Mouse (Mus musculus): ENCODE measurements around the gene Ift88. TPM values are rescaled to one million over a fixed set of nuclear protein-coding genes. Genes with fewer than 3 reads are reported as not detected.

Ift88 gene
- polyA plus RNA-seq, 1 experiment = 17.4 TPM

DNA sequence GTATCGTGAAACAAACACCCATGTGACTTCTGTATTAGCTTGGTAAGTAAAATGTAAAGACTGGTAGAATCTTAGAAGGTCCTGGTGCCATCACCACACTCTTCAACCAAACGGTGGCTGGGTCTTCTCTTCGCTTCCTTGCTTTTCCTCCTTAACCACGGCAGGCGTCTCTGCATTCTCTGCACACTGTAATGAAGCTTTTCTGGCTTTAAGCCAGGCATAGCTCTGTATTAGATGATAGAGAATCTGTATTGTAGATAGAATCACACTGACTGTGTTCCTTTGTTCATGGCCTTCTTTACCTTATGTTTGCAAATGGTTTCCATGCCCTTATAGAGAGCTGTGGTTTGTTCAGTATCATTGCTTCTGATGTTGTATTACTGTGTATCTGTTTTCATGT is 39.0 kb downstream of the Ift88 start:
- Histone ChIP-seq H3K27me3 (ENCODE audit: control insufficient read depth, insufficient read depth, low read length, poor library complexity, severe bottlenecking) (no peaks in the 10 kb centered on the region), H3K9me3 (replicated peaks; ENCODE audit: control insufficient read depth, insufficient read depth, low read length, poor library complexity, severe bottlenecking) (no peaks in the 10 kb centered on the region), H3K9ac (ENCODE audit: low read depth, poor library complexity, severe bottlenecking) (no peak overlapping the region), H3K4me1 (ENCODE audit: control insufficient read depth, insufficient read depth, low read length) (no peaks in the 10 kb centered on the region), H3K36me3 (ENCODE audit: control insufficient read depth, insufficient read depth, low read length, poor library complexity, severe bottlenecking) (no peaks in the 10 kb centered on the region), H3K27ac (ENCODE audit: insufficient read depth, low read length) (no peak overlapping the region), H3K4me3 (ENCODE audit: low read depth, low read length) (no peak overlapping the region)
- TF ChIP-seq CTCF (IDR thresholded peaks at IDR 0.05; ENCODE audit: low read depth, low read length) (no peak), POLR2A (IDR thresholded peaks at IDR 0.05; ENCODE audit: insufficient read depth, low read length) (no peak), EP300 (IDR thresholded peaks at IDR 0.05; ENCODE audit: insufficient read depth, low read depth, low read length) (no peak)

- Histone ChIP-seq H3K27ac (ENCODE audit: insufficient read depth, low read length) (no peak overlapping the region), H3K36me3 (ENCODE audit: control insufficient read depth, insufficient read depth, low read length, poor library complexity, severe bottlenecking) (no peaks in the 10 kb centered on the region), H3K4me1 (ENCODE audit: control insufficient read depth, insufficient read depth, low read length) (no peaks in the 10 kb centered on the region), H3K9me3 (replicated peaks; ENCODE audit: control insufficient read depth, insufficient read depth, low read length, poor library complexity, severe bottlenecking) (no peaks in the 10 kb centered on the region), H3K27me3 (ENCODE audit: control insufficient read depth, insufficient read depth, low read length, poor library complexity, severe bottlenecking) (no peaks in the 10 kb centered on the region), H3K9ac (ENCODE audit: low read depth, poor library complexity, severe bottlenecking) (no peak overlapping the region), H3K4me3 (ENCODE audit: low read depth, low read length) (no peak overlapping the region)
- no peak for TF ChIP-seq POLR2A (IDR thresholded peaks at IDR 0.05; ENCODE audit: insufficient read depth, low read length)
- TF ChIP-seq EP300 (IDR thresholded peaks at IDR 0.05; ENCODE audit: insufficient read depth, low read depth, low read length) = no peak
- no peak for TF ChIP-seq CTCF (IDR thresholded peaks at IDR 0.05; ENCODE audit: low read depth, low read length)
These were observed 51.2 kb downstream of the Ift88 start for GRCm38 (mm10) chr14:57475057-57475456.

- TF ChIP-seq POLR2A (IDR thresholded peaks at IDR 0.05; ENCODE audit: insufficient read depth, low read length) (no peak), EP300 (IDR thresholded peaks at IDR 0.05; ENCODE audit: insufficient read depth, low read depth, low read length) (no peak), CTCF (IDR thresholded peaks at IDR 0.05; ENCODE audit: low read depth, low read length) (no peak)
- no peaks in the 10 kb centered on the region for H3K9me3 ChIP-seq (replicated peaks; ENCODE audit: control insufficient read depth, insufficient read depth, low read length, poor library complexity, severe bottlenecking)
- no peaks in the 10 kb centered on the region for H3K36me3 ChIP-seq (ENCODE audit: control insufficient read depth, insufficient read depth, low read length, poor library complexity, severe bottlenecking)
- no peaks in the 10 kb centered on the region for H3K4me1 ChIP-seq (ENCODE audit: control insufficient read depth, insufficient read depth, low read length)
- no peak overlapping the region for H3K27ac ChIP-seq (ENCODE audit: insufficient read depth, low read length)
- H3K27me3 ChIP-seq (ENCODE audit: control insufficient read depth, insufficient read depth, low read length, poor library complexity, severe bottlenecking) = no peaks in the 10 kb centered on the region
- H3K9ac ChIP-seq (ENCODE audit: low read depth, poor library complexity, severe bottlenecking) = no peak overlapping the region
- no peak overlapping the region for H3K4me3 ChIP-seq (ENCODE audit: low read depth, low read length)
These were observed 58.4 kb downstream of the Ift88 start for GRCm38 (mm10) chr14:57482262-57482661.

GRCm38 (mm10) chr14:57484183-57484582 is 60.3 kb downstream of the Ift88 start:
- Histone ChIP-seq H3K4me1 (ENCODE audit: control insufficient read depth, insufficient read depth, low read length) (no peaks in the 10 kb centered on the region), H3K9ac (ENCODE audit: low read depth, poor library complexity, severe bottlenecking) (no peak overlapping the region), H3K9me3 (replicated peaks; ENCODE audit: control insufficient read depth, insufficient read depth, low read length, poor library complexity, severe bottlenecking) (no peaks in the 10 kb centered on the region), H3K36me3 (ENCODE audit: control insufficient read depth, insufficient read depth, low read length, poor library complexity, severe bottlenecking) (no peaks in the 10 kb centered on the region), H3K4me3 (ENCODE audit: low read depth, low read length) (no peak overlapping the region), H3K27ac (ENCODE audit: insufficient read depth, low read length) (no peak overlapping the region), H3K27me3 (ENCODE audit: control insufficient read depth, insufficient read depth, low read length, poor library complexity, severe bottlenecking) (no peaks in the 10 kb centered on the region)
- TF ChIP-seq CTCF (IDR thresholded peaks at IDR 0.05; ENCODE audit: low read depth, low read length) = no peak
- TF ChIP-seq EP300 (IDR thresholded peaks at IDR 0.05; ENCODE audit: insufficient read depth, low read depth, low read length) = no peak
- no peak for TF ChIP-seq POLR2A (IDR thresholded peaks at IDR 0.05; ENCODE audit: insufficient read depth, low read length)

DNA sequence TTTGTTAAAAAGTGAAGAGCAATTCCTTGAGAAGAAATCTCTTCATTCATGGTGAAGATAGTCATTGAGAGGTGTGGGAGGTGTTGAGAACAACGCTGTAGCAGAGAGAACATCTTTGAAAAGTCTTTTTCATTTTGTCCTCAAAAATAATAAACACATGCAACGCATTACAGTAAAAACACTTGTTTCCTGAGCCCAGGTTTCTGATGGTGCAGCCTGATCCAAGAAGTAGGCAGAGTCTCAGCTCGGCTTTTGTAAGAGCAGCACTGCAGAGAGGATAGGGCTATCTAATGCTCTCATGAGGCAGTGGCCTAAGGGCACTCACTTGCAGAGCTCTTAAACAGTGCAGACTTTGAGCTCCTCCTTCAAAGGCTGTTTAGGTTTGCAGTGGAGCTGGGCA is 65.8 kb downstream of the Ift88 start:
- no peaks in the 10 kb centered on the region for H3K9me3 ChIP-seq (replicated peaks; ENCODE audit: control insufficient read depth, insufficient read depth, low read length, poor library complexity, severe bottlenecking)
- H3K27ac ChIP-seq (ENCODE audit: insufficient read depth, low read length) = no peak overlapping the region
- TF ChIP-seq POLR2A (IDR thresholded peaks at IDR 0.05; ENCODE audit: insufficient read depth, low read length) = no peak
- no peak for TF ChIP-seq EP300 (IDR thresholded peaks at IDR 0.05; ENCODE audit: insufficient read depth, low read depth, low read length)
- TF ChIP-seq CTCF (IDR thresholded peaks at IDR 0.05; ENCODE audit: low read depth, low read length) = no peak

GRCm38 (mm10) chr14:57493840-57494239 is 70.0 kb downstream of the Ift88 start:
- Histone ChIP-seq H3K36me3 (ENCODE audit: control insufficient read depth, insufficient read depth, low read length, poor library complexity, severe bottlenecking) (no peaks in the 10 kb centered on the region), H3K9me3 (replicated peaks; ENCODE audit: control insufficient read depth, insufficient read depth, low read length, poor library complexity, severe bottlenecking) (no peaks in the 10 kb centered on the region)
- TF ChIP-seq CTCF (IDR thresholded peaks at IDR 0.05; ENCODE audit: low read depth, low read length) (no peak), EP300 (IDR thresholded peaks at IDR 0.05; ENCODE audit: insufficient read depth, low read depth, low read length) (no peak), POLR2A (IDR thresholded peaks at IDR 0.05; ENCODE audit: insufficient read depth, low read length) (no peak)

More for the DNA sequence above, 65.8 kb downstream of the Ift88 start:
- Histone ChIP-seq H3K36me3 (ENCODE audit: control insufficient read depth, insufficient read depth, low read length, poor library complexity, severe bottlenecking) (no peaks in the 10 kb centered on the region), H3K4me1 (ENCODE audit: control insufficient read depth, insufficient read depth, low read length) (no peaks in the 10 kb centered on the region), H3K4me3 (ENCODE audit: low read depth, low read length) (no peak overlapping the region), H3K9ac (ENCODE audit: low read depth, poor library complexity, severe bottlenecking) (no peak overlapping the region), H3K27me3 (ENCODE audit: control insufficient read depth, insufficient read depth, low read length, poor library complexity, severe bottlenecking) (no peaks in the 10 kb centered on the region)

More at GRCm38 (mm10) chr14:57493840-57494239, 70.0 kb downstream of the Ift88 start:
- Histone ChIP-seq H3K4me1 (ENCODE audit: control insufficient read depth, insufficient read depth, low read length) (no peaks in the 10 kb centered on the region), H3K9ac (ENCODE audit: low read depth, poor library complexity, severe bottlenecking) (no peak overlapping the region), H3K27ac (ENCODE audit: insufficient read depth, low read length) (no peak overlapping the region), H3K27me3 (ENCODE audit: control insufficient read depth, insufficient read depth, low read length, poor library complexity, severe bottlenecking) (no peaks in the 10 kb centered on the region), H3K4me3 (ENCODE audit: low read depth, low read length) (no peak overlapping the region)

All from ES-Bruce4 (cell line).